Mouse (Mus musculus): ENCODE data around the gene Degs2. TPM values are rescaled to one million over a fixed set of nuclear protein-coding genes. Genes with fewer than 3 reads are reported as not detected.

Gene Degs2
- polyA plus RNA-seq, 1 experiment from 2014 or later = 2.7 TPM

DNA sequence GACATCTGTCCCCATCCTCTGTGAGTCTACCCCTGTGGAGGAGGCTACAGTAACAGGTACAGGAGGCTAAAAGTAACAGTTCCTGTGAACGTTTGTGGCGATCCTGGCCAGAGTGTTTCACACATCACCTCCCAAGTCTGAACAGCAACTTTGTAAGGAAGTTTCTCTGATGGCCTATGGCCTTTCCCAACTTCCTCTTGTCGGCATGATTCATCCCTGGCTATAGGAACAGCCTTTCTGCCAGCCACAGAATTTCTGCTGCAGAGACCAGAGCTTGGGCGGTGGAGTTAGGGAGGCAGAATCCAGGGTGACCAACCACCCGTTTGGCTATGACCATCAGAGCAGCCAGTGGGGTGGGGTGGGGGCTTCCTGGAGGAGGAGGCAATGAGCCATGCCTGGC is 2.1 kb downstream of the Degs2 start:
- Histone ChIP-seq H3K36me3 (ENCODE audit: insufficient read depth) (no peaks in the 10 kb centered on the region), H3K4me3 (ENCODE audit: low read depth, low read length) (no peak overlapping the region), H3K9ac (no peak overlapping the region), H3K9me3 (ENCODE audit: low read depth, low read length) (no peaks in the 10 kb centered on the region), H3K27me3 (ENCODE audit: insufficient read depth, low read length) (peaks cover 29% of the 10 kb centered on the region), H3K4me1 (ENCODE audit: insufficient read depth) (no peaks in the 10 kb centered on the region), H3K4me2 (no peak overlapping the region), H3K27ac (ENCODE audit: low read depth) (no peak overlapping the region)
- DNase-seq = no peak
- TF ChIP-seq CTCF (IDR thresholded peaks at IDR 0.05; ENCODE audit: low read depth) = no peak
- no peak for ATAC-seq (ENCODE audit: insufficient read depth)
- WGBS = 55% methylated on average over 5 of the region's 5 CpGs

DNA sequence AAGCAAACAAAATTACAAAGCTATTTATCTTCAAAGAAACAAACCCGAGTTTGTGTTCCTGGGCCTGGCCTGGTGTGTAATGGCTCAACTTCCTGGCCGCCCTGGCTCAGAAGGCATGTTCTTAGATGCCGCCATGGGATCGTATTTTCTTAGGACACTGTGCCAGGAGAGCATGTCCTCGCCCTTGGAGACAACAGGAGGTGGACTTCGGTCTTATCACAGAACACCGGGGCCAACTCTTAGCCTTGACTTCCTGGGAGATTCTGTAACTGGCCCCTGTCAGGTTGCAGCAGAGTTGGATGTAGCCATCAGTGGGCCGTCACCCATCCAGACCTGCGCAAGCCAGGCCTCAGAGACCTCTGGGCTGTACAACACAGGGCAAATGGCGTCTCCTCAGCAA is 2.5 kb downstream of the Degs2 start:
- TF ChIP-seq CTCF (IDR thresholded peaks at IDR 0.05; ENCODE audit: low read depth) = no peak
- Histone ChIP-seq H3K36me3 (ENCODE audit: insufficient read depth) (no peaks in the 10 kb centered on the region), H3K4me1 (ENCODE audit: insufficient read depth) (no peaks in the 10 kb centered on the region), H3K9me3 (ENCODE audit: low read depth, low read length) (no peaks in the 10 kb centered on the region), H3K27ac (ENCODE audit: low read depth) (no peak overlapping the region), H3K4me2 (no peak overlapping the region), H3K9ac (no peak overlapping the region), H3K27me3 (ENCODE audit: insufficient read depth, low read length) (peaks cover 29% of the 10 kb centered on the region), H3K4me3 (ENCODE audit: low read depth, low read length) (no peak overlapping the region)
- no peak for DNase-seq
- WGBS = 73% methylated on average over 10 of the region's 10 CpGs
- no peak for ATAC-seq (ENCODE audit: insufficient read depth)

DNA sequence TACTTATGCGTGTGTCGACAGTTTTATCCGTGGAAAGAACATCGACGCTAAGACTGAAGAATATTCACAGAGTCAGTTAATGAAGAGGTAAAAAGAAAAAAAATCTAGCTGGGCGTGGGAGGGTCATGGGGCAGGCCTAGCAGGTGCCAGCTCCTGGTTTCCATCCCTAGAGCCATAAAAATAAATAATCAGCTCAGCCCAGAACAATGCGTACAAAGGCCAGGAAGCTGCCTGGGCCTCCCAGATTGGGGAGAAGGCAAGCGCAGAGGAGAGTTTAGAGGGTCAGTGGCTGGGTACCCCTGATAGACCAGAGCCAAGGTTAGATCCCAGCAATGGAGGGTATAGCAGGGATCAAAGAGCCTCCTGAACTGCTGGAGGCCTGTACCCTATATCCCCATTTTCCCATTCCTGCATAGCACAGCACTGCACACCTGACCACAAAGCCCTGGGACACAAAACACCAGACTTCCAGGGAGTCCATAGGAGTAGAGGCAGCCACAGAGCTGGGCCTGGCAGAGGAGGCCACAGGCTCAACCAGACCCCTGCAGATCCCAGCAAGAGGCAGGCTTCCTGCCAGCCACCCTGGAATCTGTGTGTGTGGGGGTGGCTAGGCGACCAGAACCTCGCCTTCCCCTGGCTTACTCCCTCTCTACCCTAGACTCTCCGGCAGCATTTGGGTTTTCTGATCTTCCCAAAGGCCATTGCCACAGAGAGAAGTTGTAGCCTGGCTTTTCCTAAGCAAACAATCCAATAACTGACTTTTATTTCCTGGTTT is 3.2 kb downstream of the Degs2 start:
- WGBS = 61% methylated on average over 11 of the region's 11 CpGs
- Histone ChIP-seq H3K9ac (no peak overlapping the region), H3K9me3 (ENCODE audit: low read depth, low read length) (no peaks in the 10 kb centered on the region), H3K27me3 (ENCODE audit: insufficient read depth, low read length) (peaks cover 29% of the 10 kb centered on the region), H3K4me2 (no peak overlapping the region), H3K27ac (ENCODE audit: low read depth) (no peak overlapping the region), H3K4me1 (ENCODE audit: insufficient read depth) (no peaks in the 10 kb centered on the region), H3K36me3 (ENCODE audit: insufficient read depth) (no peaks in the 10 kb centered on the region), H3K4me3 (ENCODE audit: low read depth, low read length) (no peak overlapping the region)
- TF ChIP-seq CTCF (IDR thresholded peaks at IDR 0.05; ENCODE audit: low read depth) = no peak
- ATAC-seq (ENCODE audit: insufficient read depth) (no peak), DNase-seq (no peak)

DNA sequence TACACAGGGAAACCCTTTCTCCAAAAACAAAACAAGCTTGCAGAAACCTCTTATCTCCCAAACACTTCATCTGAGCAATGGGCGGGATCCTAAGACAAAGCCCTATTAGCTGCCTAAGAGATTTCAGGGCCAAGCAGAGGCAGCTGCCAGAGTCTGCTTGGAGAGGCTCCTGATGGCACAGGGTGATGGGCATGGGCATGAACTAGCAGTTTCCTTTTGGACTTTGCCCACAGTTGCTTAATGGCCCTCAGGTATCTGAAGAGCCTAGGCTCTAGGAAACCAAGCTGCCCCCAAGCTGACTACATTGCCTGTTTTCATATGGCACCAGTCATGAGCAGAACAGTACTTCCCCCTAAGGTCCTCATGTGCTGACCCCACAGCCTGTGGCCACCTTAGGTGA is 7.9 kb downstream of the Degs2 start:
- Histone ChIP-seq H3K27ac (ENCODE audit: low read depth) (no peak overlapping the region), H3K4me2 (no peak overlapping the region), H3K9ac (no peak overlapping the region), H3K4me3 (ENCODE audit: low read depth, low read length) (no peak overlapping the region), H3K9me3 (ENCODE audit: low read depth, low read length) (no peaks in the 10 kb centered on the region), H3K36me3 (ENCODE audit: insufficient read depth) (peaks cover 6% of the 10 kb centered on the region), H3K27me3 (ENCODE audit: insufficient read depth, low read length) (no peaks in the 10 kb centered on the region), H3K4me1 (ENCODE audit: insufficient read depth) (no peaks in the 10 kb centered on the region)
- 66% methylated on average over 1 of the region's 1 CpGs for WGBS
- no peak for ATAC-seq (ENCODE audit: insufficient read depth)
- no peak for DNase-seq
- TF ChIP-seq CTCF (IDR thresholded peaks at IDR 0.05; ENCODE audit: low read depth) = no peak

DNA sequence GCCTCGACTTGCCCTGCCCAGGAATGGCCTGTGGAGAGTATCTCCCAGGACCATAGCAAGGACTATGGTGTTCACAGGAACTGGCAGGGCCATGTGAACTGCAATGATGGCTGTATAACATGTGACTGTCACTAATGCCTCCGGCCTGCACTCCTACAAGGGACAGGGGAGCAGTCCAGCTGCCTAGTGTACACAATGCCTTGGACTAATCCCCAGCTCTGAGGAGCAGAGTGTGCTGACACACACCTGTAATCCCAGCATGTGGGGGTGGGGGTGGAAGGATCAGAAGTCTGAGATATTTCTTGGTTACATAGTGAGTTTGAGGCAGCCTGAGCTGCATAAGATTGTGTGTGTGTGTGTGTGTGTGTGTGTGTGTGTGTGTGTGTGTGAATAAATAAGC is 8.5 kb downstream of the Degs2 start:
- no peaks in the 10 kb centered on the region for H3K9me3 ChIP-seq (ENCODE audit: low read depth, low read length)
- TF ChIP-seq CTCF (IDR thresholded peaks at IDR 0.05; ENCODE audit: low read depth) = no peak
- no peaks in the 10 kb centered on the region for H3K4me1 ChIP-seq (ENCODE audit: insufficient read depth)
- peaks cover 12% of the 10 kb centered on the region for H3K36me3 ChIP-seq (ENCODE audit: insufficient read depth)
- H3K4me2 ChIP-seq = no peak overlapping the region
- no peak overlapping the region for H3K9ac ChIP-seq
- ATAC-seq (ENCODE audit: insufficient read depth) = no peak
- H3K4me3 ChIP-seq (ENCODE audit: low read depth, low read length) = no peak overlapping the region
- H3K27me3 ChIP-seq (ENCODE audit: insufficient read depth, low read length) = no peaks in the 10 kb centered on the region
- DNase-seq = no peak
- 59% methylated on average over 2 of the region's 2 CpGs for WGBS
- H3K27ac ChIP-seq (ENCODE audit: low read depth) = no peak overlapping the region

DNA sequence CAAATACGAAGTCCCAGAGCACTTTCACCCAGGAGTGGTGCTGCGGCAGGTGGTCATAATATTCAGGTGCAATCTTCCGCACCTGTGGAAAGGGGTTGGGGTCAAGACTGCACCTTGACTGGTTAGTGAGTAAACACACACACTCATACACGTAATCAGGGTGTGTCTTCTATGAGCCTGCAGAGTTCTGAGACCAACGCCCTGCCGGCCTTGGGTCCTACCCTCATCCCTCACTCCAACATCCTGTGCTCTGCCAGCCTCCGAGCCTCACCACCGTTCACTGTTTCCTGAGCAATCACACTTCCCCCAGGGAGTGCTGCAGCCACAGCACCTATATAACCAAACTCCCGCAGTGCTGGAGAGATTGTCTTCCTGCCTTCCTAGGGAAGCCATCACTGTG is 11.6 kb downstream of the Degs2 start:
- no peaks in the 10 kb centered on the region for H3K4me1 ChIP-seq (ENCODE audit: insufficient read depth)
- H3K4me3 ChIP-seq (ENCODE audit: low read depth, low read length) = no peak overlapping the region
- H3K27ac ChIP-seq (ENCODE audit: low read depth) = no peak overlapping the region
- ATAC-seq (ENCODE audit: insufficient read depth) = no peak
- H3K9me3 ChIP-seq (ENCODE audit: low read depth, low read length) = no peaks in the 10 kb centered on the region
- H3K36me3 ChIP-seq (ENCODE audit: insufficient read depth) = peaks cover 39% of the 10 kb centered on the region
- no peak overlapping the region for H3K4me2 ChIP-seq
- no peak overlapping the region for H3K9ac ChIP-seq
- WGBS = 57% methylated on average over 9 of the region's 9 CpGs
- DNase-seq = no peak
- TF ChIP-seq CTCF (IDR thresholded peaks at IDR 0.05; ENCODE audit: low read depth) = no peak
- no peaks in the 10 kb centered on the region for H3K27me3 ChIP-seq (ENCODE audit: insufficient read depth, low read length)

DNA sequence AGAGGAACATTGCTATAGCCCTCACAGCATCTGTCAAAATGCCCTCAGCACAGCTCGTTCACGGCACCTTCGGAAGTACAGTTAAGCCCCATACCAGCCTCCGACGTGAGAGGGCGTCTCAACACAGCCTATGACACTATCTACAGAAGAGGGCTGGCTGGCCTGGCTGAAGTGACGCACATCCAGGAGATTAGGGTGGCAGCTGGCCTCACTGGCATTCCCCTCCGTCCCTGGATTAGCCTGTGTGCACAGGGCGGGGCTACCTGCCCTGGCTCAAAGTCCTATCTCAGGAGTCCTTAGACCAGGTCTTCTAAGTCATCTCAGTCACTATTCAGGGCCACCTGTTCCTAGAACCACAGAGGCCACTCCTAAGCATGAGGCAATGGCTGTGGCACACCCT is 12.9 kb downstream of the Degs2 start:
- Histone ChIP-seq H3K36me3 (ENCODE audit: insufficient read depth) (peaks cover 52% of the 10 kb centered on the region), H3K4me1 (ENCODE audit: insufficient read depth) (no peaks in the 10 kb centered on the region), H3K4me2 (no peak overlapping the region), H3K9me3 (ENCODE audit: low read depth, low read length) (no peaks in the 10 kb centered on the region), H3K9ac (no peak overlapping the region), H3K27me3 (ENCODE audit: insufficient read depth, low read length) (no peaks in the 10 kb centered on the region), H3K4me3 (ENCODE audit: low read depth, low read length) (no peak overlapping the region), H3K27ac (ENCODE audit: low read depth) (no peak overlapping the region)
- ATAC-seq (ENCODE audit: insufficient read depth) (no peak), DNase-seq (no peak)
- TF ChIP-seq CTCF (IDR thresholded peaks at IDR 0.05; ENCODE audit: low read depth) = no peak
- WGBS = 55% methylated on average over 9 of the region's 9 CpGs

All from lung, embryonic 14.5 days (tissue).